Mouse (Mus musculus): Measurements from ENCODE around the gene Golph3l.

Golph3l gene

GRCm38 (mm10) chr3:95588604-95589086 is at the start of gene Golph3l:
TSS of gene Golph3l (plus strand) at chr3:95588934.
- peak; percentile 100 for DNase-seq

GRCm38 (mm10) chr3:95538936-95539335 is 49.8 kb upstream of the Golph3l start:
- DNase-seq: peak; percentile 62

GRCm38 (mm10) chr3:95539837-95540236 is 48.9 kb upstream of the Golph3l start:
- DNase-seq: peak; percentile 19

DNA sequence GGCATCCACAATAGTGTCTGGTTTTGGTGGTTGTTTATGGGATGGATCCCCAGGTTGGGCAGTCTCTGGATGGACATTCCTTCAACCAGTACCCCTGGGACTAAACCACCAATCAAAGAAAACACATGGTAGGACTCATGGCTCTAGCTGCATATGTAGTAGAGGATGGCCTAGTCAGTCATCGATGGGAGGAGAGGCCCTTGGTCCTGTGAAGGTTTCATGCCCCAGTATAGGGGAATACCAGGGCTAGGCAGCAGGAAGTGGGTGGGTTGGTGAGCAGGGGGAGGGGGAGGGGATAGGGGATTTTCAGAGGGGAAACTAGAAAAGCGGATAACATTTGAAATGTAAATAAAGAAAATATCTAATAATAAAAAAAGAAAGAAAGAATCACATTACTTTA is 47.5 kb upstream of the Golph3l start:
- DNase-seq: peak; percentile 77

DNA sequence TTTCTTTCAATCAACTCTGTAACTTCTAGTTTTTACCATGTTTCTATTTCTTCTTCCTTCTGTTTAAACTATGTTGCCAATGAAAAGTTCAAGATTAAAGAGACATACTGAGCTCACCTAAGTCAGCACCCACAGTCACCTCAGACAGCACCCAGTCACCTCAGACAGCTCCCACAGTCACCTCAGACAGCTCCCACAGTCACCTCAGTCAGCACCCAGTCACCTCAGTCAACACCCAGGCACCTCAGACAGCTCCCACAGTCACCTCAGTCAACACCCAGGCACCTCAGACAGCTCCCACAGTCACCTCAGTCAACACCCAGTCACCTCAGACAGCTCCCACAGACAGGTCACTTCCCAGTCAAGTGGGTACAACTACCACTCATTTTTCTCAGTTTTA is 46.6 kb upstream of the Golph3l start:
- DNase-seq: peak; percentile 67

GRCm38 (mm10) chr3:95542981-95543380 is 45.8 kb upstream of the Golph3l start:
- peak; percentile 54 for DNase-seq

DNA sequence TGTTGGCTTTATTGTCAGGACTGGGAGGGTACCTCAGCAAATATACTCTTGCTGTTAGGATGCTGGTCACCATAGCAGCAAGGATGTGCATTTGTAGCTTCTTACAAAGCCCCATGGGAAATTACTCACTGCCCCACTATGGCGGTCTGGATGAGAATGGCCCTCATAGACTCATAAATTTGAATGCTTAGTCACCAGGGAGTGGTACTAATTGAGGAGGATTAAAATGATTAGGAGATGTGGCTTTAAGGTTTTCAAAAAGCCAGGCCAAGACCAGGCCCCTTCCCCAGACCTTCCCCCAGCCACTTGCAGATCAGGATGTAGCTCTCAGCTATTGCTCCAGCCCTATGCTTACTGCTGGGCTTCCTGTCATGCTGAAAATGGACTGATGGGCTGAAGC is 38.6 kb upstream of the Golph3l start:
- DNase-seq: peak; percentile 68

DNA sequence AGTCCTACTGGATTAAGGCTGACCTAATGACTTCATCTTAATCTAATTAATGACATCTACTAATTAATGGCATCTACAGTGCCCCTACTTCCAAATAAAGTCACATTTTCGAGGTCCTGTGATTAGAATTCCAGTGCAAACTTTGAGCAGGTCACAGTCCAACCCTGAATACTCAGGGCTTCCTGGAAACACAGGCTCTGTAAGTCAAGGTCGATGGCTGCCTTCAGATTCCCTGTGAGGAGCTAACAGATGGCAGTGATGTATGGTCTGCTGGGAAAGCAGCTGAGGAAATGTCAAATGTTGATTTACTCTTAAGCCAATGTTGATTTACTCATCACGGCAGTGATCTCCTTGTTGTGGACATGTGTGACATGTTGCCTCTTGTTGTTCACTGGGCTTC is 34.7 kb upstream of the Golph3l start:
- peak; percentile 49 for DNase-seq

DNA sequence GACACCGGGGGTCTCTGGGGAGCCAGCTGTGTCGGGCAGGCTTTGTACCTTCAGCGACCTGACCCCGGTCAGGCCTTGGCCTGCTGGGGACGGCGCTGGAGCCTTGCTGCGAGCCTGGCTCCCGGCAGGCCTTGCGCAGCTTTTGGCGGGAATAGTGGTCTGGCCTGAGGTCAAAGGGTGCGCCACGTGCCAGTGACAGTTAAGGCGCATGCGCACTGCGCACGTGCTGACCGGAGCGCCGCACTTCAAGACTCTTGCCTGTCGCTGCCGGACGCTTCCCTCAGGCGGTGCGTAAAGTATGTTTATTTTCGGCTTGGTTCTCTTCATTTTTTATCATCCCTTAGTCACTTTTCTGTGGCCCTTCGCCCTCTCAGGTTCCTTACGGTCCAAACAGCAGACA is 29.3 kb upstream of the Golph3l start, which contains the start of gene Hormad1:
Gene Hormad1, plus strand, starts transcription at position 241 of the 400 bp plus-strand sequence.
- DNase-seq: no peak

GRCm38 (mm10) chr3:95560738-95561137 is 28.0 kb upstream of the Golph3l start:
- no peak for DNase-seq

GRCm38 (mm10) chr3:95561826-95562225 is 26.9 kb upstream of the Golph3l start:
- DNase-seq: no peak

- DNase-seq: no peak
These were observed 19.1 kb upstream of the Golph3l start for GRCm38 (mm10) chr3:95569585-95569984.

DNA sequence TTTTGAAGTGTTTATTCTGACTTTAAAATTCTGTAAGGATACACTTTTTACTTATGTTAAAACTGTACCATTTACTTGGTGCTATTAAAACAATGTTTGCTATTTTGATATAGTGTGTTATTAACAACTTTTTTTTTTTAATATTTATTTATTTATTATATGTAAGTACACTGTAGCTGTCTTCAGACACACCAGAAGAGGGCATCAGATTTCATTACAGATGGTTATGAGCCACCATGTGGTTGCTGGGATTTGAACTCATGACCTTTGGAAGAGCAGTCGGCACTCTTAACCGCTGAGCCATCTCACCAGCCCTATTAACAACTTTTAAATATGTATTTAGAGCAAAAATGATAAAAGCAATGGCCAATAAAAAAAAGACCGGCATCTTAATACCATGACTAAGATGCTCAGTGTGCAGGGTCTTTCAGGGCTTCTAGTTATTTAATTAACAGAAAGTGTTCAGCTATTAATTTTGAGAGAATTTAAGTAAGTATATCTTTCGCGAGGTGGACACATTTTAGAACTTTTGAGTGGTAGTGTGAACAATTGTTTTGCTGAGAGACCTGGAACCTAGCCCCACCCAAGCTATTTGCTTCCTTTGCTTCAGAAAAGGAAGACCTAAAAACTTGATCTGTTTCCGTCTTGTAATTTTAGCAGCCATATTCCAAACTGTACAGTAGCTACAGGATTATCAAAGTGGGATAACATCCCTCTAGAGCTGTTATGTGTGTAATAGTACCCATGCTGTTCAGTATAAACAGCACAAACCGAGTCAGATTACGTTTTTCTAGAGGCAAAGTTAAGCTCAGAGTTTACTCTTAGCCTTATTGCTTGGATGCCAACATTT is 755 bp upstream of the Golph3l start:
- DNase-seq: no peak

- no peak for DNase-seq
These were observed 10.0 kb downstream of the Golph3l start for GRCm38 (mm10) chr3:95598734-95599133.

DNA sequence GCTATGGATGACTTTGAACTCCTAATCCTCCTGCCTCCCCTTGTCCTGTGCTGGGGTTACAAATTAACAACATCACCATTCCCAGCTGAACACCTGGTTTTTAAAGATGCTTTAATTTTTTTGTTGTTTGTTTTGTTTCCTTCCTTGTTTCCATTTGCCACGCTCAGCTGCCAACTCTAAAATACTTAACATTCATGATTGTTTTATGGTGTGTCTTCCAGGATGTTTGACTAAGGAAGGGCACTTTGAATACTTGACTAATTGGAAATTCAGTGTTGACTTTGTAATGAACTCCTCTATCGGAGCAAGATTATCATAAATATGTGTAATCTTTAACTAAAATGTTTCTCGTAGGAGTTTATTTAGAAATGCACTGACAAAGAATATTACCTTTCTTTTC is 12.6 kb downstream of the Golph3l start:
- DNase-seq: no peak

- peak; percentile 37 for DNase-seq
These were observed 17.4 kb downstream of the Golph3l start for GRCm38 (mm10) chr3:95606096-95606495.

DNA sequence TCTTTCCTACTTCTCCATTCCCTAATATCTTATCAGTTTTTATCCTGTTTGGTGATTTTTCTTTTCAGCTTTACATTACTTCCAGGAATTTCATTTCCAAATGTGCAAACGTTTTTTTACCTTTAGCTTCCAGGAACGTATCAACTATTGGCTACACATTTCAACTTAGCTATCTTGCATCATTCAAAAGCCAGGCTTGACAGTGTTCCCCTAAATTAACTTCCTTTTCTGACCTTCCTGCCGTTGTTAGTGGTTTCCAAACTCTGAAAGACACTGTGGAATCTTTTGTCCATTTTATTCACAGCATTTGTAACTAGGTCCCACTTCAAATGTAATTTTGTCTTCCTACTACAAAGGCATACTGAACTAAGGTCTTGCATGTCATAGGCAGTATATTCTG is 20.5 kb downstream of the Golph3l start:
- DNase-seq: peak; percentile 8

- DNase-seq: peak; percentile 54
These were observed 25.3 kb downstream of the Golph3l start for GRCm38 (mm10) chr3:95613996-95614395.

DNA sequence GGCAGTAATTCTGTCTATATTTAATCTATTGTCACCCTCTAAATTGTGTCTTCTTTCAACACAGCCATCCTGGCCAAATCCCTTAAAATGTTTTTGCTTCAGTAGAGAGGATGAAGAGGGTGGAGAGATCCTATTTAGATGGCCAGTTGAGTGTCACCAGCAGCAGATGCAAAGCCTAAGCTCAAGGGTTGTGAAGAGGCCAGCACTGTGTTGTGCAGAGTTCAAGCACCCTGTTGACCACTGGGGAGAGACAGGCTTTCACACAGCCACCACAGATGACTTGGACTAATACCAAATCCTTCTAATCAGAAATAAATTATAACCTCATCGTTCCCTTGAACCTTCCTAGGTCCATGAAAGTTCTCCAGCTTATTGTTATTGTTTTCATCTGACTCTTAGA is 29.8 kb downstream of the Golph3l start:
- DNase-seq: peak; percentile 63

GRCm38 (mm10) chr3:95621241-95621640 is 32.5 kb downstream of the Golph3l start:
- peak; percentile 84 for DNase-seq

DNA sequence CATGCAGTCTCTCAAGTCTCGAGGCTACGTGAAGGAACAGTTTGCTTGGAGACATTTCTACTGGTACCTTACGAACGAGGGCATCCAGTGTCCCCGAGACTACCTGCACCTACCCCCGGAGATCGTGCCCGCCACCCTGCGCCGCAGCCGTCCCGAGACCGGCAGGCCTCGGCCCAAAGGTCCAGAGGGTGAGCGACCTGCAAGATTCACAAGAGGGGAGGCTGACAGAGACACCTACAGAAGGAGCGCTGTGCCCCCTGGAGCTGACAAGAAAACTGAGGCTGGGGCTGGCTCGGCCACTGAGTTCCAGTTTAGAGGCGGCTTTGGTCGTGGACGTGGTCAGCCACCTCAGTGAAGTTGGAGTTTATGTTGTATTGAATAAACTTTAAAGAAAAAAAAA is 33.7 kb downstream of the Golph3l start:
- peak; percentile 93 for DNase-seq

- peak; percentile 92 for DNase-seq
These were observed 34.8 kb downstream of the Golph3l start for GRCm38 (mm10) chr3:95623551-95623950.

DNA sequence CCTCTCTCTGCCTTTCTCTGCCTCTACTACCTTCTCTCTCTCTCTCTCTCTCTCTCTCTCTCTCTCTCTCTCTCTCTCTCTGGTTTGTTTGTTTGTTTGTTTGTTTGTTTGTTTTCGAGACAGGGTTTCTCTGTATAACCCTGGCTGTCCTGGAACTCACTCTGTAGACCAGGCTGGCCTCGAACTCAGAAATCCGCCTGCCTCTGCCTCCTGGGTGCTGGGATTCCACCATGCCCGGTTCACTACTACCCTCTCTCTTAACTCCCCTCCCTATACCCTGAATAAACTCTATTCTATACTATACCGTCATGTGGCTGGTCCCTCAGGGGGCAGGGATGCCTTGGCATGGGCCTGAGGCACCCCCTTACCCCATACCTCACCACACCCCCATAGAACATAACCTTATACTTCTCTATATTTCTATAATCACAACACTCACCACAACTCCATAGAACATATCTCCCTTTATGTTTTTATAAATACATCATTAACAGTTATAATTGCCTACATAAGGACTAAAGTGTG is 35.3 kb downstream of the Golph3l start:
- DNase-seq: peak; percentile 93

All from heart, adult 11 months (tissue).